Mouse (Mus musculus) heart, postnatal 4 days (tissue): ENCODE measurements around the gene Pck1. TPM values are rescaled to one million over a fixed set of nuclear protein-coding genes. Genes with fewer than 3 reads are reported as not detected.
"Not testable (repeated sequence)": the region's sequence is repeated elsewhere in the genome, so short reads cannot be mapped to it uniquely, and the experiment has no call there.

Experiments
- DNase-seq: peaks from one replicate; pipeline ENCODE4 v3.0.0; 2021
- total RNA-seq, 2 experiments: library from RNA; stranded (reverse); gene quantifications; 2 replicates each; pipeline ENCODE4 v1.2.3; 2021

The Pck1 gene
- total RNA-seq: 1 to 10 TPM; 4.6 to 5.4 TPM

- no peak for DNase-seq
Measured at GRCm38 (mm10) chr2:173152436-173153151, at the start of gene Pck1. Gene Pck1 (plus strand): TSS chr2:173153048.

DNA sequence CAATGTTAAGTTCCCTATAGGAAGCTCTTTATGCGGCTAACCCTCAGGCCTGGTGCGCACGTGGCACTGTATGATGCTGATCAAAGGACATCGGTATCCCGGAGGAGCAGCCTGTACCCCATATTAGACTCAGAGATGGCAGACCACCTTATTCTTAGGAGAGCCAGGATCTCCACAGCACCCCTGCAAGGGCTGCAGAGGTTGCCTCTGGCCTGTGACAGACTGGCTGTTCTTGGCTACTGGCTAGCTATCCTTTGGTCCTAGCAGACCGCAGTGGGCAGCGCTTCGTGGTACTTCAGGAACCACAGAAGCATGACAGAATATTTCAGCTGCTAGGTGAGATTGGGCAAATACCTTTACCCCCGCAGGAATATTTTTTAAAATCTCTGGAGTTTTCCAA, 46.4 kb upstream of the Pck1 start:
- no peak for DNase-seq

GRCm38 (mm10) chr2:173106889-173107785, 45.7 kb upstream of the Pck1 start:
- DNase-seq: peak; percentile 75

GRCm38 (mm10) chr2:173108509-173109190, 44.2 kb upstream of the Pck1 start:
- DNase-seq: no peak

- DNase-seq: no peak
Measured at GRCm38 (mm10) chr2:173109510-173109909, 43.3 kb upstream of the Pck1 start.

- DNase-seq: no peak
Measured at GRCm38 (mm10) chr2:173110571-173110970, 42.3 kb upstream of the Pck1 start.

- DNase-seq: not testable (repeated sequence)
Measured at GRCm38 (mm10) chr2:173113796-173114195, 39.1 kb upstream of the Pck1 start.

GRCm38 (mm10) chr2:173119023-173119944, 33.6 kb upstream of the Pck1 start, which contains the start of gene Ctcfl:
Gene Ctcfl (minus strand): TSS chr2:173119525.
- DNase-seq: peak; percentile 13

GRCm38 (mm10) chr2:173120117-173120516, 32.7 kb upstream of the Pck1 start:
- not testable (repeated sequence) for DNase-seq

DNA sequence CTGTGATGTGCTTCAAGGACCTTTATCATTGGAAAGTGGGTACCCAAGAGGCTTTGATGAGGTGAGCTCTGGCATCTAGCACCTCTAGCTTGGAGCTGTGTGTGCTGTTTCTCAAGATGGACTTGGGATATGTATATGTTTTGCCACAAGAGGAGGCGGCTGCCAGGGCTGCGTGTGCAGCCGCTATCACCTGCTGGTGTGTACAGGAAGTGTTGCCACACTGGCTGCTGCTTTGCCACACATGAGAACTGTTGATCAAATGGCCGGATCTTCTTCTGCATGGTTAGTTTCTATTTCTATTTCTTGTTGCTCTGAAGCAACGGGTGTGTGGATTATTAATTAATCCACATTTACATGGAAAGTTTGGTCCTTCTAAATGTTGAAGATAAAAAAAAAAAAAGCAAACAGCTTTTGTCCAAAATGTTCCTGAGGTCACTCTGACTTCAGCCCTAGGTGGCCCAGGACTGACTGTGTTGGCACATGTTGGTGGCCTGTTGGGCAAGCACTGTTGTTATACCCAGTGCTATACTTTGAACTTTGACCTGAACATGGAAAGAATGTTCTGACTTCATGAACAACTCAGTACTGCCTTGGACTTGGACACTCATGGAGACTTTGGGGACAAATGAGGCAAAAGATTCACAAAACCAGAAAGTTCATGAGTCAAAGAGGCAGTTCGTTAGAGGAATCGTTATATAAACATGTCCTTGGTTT, 28.7 kb upstream of the Pck1 start:
- no peak for DNase-seq

DNA sequence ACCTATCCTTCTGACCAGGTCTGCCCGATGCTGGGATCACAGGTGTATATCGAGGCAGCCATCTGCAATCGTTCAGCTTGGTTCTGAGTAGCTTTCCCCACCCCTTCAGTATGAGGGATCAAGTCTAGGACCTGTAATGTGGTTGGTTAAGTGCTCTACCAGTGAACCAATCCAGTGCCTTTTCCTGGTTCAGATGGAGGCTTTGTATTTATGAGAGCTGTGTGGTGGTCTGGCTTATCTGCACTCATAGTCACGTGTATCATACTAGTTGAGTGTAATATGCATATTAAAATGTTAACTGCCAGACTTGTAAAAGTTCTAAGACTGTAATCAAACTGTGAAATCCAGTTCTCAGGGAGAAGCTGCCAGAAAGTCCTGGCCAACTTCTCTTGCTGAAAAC, 26.5 kb upstream of the Pck1 start:
- DNase-seq: no peak

DNA sequence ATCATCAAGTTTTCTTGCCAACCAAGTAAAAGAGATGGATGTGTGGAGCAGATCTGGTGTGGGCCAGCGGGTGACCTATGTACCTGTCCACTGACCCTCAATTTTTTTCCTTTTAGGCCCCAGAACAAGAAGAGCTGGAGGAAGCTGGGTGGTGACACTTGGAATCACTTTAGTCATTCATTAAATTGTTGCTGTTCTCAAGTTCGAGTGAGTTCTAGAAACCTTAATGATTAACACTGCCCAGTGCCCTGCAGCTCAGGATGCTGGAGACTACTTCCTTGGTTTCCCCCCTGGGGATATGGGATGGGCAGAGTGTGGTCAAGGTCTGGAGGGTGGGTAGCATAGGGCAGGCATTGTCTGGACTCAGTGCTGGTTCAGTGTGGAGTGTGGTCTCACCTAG, 23.7 kb upstream of the Pck1 start:
- DNase-seq: no peak

DNA sequence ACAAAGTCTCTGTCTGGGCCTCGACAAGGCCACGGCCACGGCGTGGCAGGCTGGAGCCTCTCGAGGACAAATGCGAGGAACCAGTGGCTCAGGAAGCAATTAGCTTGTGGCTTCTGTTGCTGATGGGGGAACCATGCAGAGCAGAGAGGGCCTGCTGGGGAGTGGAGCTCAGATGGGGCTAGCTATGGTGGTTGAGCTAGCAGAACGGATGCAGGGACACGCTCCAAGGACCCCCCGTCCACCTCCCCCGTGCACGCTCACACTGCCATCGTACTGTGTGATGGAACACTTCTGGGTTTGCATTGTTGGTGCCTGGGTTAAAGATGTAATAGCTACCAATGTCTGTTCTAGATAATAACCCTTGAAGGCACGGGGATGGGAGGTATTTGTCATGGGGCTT, 20.6 kb upstream of the Pck1 start:
- no peak for DNase-seq

DNA sequence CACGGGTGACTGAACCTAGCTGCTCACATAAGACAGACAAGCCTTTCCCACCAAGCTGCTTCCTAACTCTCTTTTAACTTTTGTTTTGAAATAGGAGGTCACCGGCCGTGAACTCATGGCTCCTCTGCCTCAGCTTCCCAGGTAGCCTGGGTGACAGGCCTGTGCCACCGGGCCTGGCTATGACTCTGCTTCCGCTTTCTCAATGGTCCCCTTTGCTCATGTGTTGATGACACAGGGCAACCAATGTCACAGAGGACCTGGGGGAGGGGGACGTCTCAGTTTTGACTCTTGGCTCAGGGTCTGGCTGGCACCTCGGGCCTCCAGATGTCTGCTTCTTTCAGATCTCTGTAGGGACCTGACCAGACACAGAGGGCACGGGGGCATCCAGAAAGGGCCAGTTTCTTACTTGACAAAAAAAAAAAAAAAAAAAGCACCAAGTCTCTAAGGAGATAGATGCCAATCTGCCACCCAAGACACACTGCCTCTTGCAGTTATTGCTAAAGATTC, 20.0 kb upstream of the Pck1 start:
- DNase-seq: no peak

DNA sequence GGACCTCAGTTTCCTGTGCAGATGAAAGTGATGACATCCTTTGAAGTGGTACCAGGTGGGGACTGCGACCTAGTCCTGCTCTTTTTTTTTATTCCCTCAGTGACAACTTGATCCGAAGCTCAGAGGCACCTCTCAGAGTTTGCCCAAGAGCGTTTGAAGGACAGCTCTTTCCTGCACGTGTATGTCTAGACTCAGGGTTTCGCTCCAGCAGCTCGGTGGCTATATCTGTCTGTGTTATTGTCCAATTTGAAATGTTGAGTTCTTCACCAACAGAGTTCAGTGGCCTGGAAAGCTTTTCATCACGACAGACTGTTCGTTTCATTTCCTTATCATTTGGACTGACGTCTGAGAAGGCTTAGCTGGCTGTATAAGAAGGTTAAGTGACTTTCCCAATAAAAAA, 18.2 kb upstream of the Pck1 start:
- DNase-seq: no peak

GRCm38 (mm10) chr2:173138323-173139239, 14.3 kb upstream of the Pck1 start:
- no peak for DNase-seq

- DNase-seq: no peak
Measured at GRCm38 (mm10) chr2:173143611-173144010, 9.2 kb upstream of the Pck1 start.

DNA sequence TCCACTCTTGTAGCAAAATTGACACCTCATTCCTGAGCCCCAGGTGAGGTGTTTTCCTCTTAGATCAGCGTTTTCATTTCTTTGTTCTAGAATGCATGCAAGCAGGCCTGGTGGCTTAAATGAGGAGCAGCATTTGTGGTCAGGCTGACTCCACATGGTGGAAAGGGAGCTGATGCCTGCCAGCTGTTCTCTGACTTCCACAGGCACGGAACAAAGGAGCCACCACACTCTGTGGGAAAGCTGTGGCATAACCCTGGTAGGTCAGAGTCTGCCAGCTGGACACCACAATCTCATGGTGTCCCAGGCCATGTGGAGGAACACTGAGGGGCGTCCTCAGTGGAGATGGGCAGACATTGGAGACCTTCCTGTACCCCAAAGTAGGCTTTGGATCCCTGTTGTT, 7.0 kb upstream of the Pck1 start:
- no peak for DNase-seq

- no peak for DNase-seq
Measured at GRCm38 (mm10) chr2:173146728-173147127, 6.1 kb upstream of the Pck1 start.

GRCm38 (mm10) chr2:173148001-173148400, 4.8 kb upstream of the Pck1 start:
- no peak for DNase-seq
